Mouse (Mus musculus): ENCODE results near the gene Abca14. TPM values are rescaled to one million over a fixed set of nuclear protein-coding genes. Genes with fewer than 3 reads are reported as not detected.

The Abca14 gene
- total RNA-seq (2017), result not detected in 2 replicates

DNA sequence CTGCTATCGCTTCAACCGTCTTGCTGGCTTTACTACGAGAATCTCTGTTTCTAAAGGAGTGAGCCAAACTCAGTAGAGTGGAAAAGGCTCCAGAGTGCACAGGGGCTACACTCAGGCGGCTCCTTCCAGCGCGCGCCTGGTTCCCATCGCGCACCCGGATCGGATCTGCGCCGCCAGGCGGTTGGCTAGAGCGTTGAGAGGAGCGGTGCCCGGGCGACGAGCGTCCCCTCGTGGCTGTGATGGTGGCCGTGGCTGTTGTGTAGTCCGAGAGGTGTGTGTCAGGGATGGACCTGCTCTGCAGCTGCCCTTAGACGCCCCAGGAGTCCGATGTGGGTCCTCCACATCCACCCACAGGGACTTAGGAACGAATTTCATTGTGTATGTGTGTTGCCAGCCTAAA, at the start of gene Abca14:
Gene Abca14 (plus strand): TSS at position 173 of the 400 bp plus-strand sequence.
- ATAC-seq (replicated peaks; ENCODE audit: low read depth, poor library complexity, severe bottlenecking), result peak; percentile 93

GRCm38 (mm10) chr7:120156841-120157409, 46.8 kb upstream of the Abca14 start:
- ATAC-seq (replicated peaks; ENCODE audit: low read depth, poor library complexity, severe bottlenecking), result no peak

DNA sequence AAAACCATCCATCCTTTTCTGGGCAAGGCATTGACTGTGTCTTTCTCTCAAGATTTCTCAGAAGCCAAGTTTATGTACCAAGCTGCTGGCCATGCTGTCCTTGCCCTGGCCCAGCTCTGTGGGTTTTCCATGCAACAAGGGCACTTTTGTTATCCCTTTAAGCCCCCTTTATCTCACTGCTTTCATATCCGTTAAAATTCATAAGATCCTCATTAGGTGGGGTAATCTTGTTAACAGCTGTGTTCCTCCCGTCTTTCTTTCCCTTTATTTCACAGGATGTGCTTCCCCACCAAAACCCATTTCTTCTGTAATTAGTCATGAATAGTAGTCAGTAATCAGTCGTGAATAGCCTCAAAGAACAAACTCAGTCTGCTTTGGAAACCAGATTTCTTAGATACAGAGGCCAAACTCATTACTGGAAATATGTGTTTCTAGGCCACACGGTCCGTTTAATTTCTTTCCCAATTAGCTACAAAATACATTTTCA, 46.1 kb upstream of the Abca14 start:
- ATAC-seq (replicated peaks; ENCODE audit: low read depth, poor library complexity, severe bottlenecking), result no peak

GRCm38 (mm10) chr7:120158121-120158613, 45.6 kb upstream of the Abca14 start:
- no peak for ATAC-seq (replicated peaks; ENCODE audit: low read depth, poor library complexity, severe bottlenecking)

GRCm38 (mm10) chr7:120163581-120164251, 40.0 kb upstream of the Abca14 start:
- no peak for ATAC-seq (replicated peaks; ENCODE audit: low read depth, poor library complexity, severe bottlenecking)

DNA sequence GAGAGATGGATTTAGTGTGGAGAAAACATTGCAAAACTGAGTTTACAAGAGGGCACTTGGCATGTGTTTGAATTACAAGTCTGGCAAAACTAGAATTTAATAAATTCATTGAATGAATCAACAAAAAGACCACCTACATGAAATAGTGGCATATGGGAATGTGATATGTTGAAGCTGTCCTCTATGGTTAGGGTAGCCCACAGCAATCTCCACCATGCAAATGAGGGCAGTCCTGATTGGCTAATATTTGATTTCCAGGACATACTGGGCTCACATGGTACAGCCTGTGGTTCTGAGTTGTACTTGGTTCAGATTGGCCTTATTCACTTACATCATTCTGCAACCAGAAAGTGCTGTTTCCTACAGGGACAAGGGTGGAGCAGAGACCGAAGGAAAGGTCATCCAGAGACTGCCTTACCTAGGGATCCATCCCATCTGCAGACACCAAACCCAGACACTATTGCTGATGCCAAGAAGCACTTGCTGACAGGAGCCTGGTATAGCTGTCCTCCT, 31.5 kb upstream of the Abca14 start:
- no peak for ATAC-seq (replicated peaks; ENCODE audit: low read depth, poor library complexity, severe bottlenecking)

- ATAC-seq (replicated peaks; ENCODE audit: low read depth, poor library complexity, severe bottlenecking), result no peak
Measured at GRCm38 (mm10) chr7:120173603-120174244, 30.0 kb upstream of the Abca14 start, which contains the start of gene Anks4b. Gene Anks4b (plus strand): TSS chr7:120173858.

- no peak for ATAC-seq (replicated peaks; ENCODE audit: low read depth, poor library complexity, severe bottlenecking)
Measured at GRCm38 (mm10) chr7:120174723-120175504, 28.8 kb upstream of the Abca14 start.

DNA sequence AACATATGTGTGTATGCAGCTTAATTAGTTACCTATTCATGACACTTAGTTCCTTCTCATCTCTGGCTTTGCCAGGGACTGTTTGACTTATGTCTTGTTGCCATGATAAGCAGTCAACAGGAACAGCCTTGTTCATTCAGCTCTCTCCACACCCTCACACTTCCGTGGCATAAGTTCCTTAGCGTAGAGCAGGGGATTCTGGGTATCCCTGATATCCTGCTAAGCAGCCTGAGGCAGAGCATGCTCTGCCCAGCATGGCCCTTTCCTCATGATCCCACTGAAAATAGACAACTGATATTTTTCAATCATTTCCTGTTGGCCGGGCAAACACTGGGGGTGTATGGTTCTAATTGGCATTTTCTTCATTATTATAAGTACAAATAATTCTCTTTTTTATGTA, 26.1 kb upstream of the Abca14 start:
- no peak for ATAC-seq (replicated peaks; ENCODE audit: low read depth, poor library complexity, severe bottlenecking)

- ATAC-seq (replicated peaks; ENCODE audit: low read depth, poor library complexity, severe bottlenecking), result no peak
Measured at GRCm38 (mm10) chr7:120178935-120179334, 24.8 kb upstream of the Abca14 start.

- no peak for ATAC-seq (replicated peaks; ENCODE audit: low read depth, poor library complexity, severe bottlenecking)
Measured at GRCm38 (mm10) chr7:120180547-120180946, 23.2 kb upstream of the Abca14 start.

DNA sequence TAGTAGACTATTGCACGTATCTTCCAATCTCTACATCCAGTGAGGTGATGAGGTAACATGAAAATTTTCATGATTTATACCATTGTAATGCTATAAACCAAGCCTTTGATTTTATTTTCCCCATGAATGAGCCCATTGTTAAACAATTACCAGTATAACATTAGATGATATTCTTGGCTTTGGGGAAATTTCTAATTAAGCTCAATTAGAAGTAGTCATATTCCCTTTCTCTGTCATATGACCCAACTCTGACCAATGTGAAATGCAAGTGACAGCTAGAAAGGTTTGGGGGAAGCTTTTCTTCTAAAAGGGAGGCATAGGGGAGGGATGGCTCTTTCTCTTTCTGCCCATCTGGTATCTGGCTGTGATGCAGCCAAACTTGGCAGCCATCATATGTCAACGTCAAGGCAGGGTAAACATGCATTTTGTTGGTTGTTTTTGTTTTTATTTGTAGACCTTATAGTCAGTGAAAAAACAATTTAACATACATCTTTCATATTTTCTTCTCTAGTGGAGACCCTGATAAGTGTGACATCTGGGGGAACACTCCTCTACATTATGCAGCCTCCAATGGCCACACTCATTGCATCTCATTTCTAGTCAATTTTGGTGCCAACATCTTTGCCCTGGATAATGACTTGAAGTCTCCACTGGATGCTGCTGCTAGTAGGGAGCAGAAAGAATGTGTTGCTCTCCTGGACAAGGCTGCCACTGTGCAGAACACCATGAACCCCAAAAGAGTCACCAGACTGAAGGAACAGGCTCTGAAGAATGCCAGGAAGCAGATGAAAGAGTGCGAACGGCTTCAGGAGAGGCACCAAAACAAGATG, 22.1 kb upstream of the Abca14 start:
- ATAC-seq (replicated peaks; ENCODE audit: low read depth, poor library complexity, severe bottlenecking), result no peak

GRCm38 (mm10) chr7:120182891-120183290, 20.9 kb upstream of the Abca14 start:
- ATAC-seq (replicated peaks; ENCODE audit: low read depth, poor library complexity, severe bottlenecking), result no peak

DNA sequence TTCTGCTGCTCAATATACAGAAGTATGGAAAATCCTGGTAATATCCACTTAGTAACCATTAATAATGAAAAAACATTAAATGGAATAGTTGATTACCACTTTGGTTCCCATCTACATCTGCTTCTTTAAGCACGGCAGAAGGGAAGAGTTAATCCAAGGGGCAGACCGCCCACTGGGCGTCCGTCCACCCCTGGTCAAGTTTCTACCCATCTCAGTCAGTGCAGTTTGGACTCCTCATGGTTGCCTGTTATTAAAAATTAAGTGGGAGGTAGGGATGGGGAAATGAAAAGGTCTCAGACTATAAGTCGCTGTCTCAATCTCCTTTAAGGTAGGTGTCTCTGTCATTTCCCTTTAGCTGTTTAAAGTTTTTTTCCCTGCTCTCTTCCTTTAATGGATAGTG, 14.8 kb upstream of the Abca14 start:
- ATAC-seq (replicated peaks; ENCODE audit: low read depth, poor library complexity, severe bottlenecking), result no peak

- ATAC-seq (replicated peaks; ENCODE audit: low read depth, poor library complexity, severe bottlenecking), result no peak
Measured at GRCm38 (mm10) chr7:120189369-120190149, 14.2 kb upstream of the Abca14 start.

DNA sequence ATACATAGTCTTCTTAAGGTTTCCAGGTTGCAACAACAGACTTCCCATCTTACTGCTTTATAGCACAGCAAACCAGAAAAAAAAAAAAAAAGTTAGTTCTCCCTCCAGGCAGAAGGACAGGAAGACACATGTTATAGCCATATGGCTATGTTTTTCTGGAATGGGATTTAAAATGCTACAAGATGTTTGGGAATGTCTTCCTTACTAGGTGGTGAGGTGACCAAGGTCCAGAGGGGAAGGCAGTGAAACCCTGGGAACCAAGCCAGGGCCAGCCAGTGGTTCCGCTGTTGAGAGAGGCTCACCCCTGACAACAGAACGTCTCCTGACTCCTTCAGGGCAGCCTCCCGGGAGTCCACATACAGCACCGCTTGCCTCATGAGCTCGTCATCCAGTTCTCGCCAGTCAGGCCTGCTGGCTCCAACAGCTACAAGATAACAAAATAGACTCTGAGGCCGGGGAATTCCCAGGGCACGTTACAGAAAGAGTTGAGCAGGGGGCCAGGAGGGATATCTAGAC, 13.6 kb upstream of the Abca14 start:
- no peak for ATAC-seq (replicated peaks; ENCODE audit: low read depth, poor library complexity, severe bottlenecking)

- ATAC-seq (replicated peaks; ENCODE audit: low read depth, poor library complexity, severe bottlenecking), result no peak
Measured at GRCm38 (mm10) chr7:120192207-120192606, 11.6 kb upstream of the Abca14 start.

DNA sequence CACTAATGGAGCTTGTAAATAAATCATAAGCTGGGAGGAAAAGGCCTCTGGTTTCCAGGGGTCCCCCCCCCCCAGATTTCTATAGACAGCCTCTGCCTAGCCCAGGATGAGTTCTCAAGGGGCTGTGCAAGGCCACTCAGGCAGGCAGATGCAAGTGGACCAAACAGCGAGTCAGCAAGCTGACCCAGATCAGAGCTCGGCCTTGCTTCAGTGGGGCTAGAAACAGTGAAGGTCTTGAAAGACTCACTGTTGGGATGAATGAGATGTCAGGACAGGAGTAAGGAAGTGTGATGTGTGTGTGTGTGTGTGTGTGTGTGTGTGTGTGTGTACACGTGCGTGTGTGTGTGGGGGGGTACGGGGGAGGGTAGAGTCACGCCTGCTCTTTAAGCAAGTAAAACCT, 10.9 kb upstream of the Abca14 start:
- ATAC-seq (replicated peaks; ENCODE audit: low read depth, poor library complexity, severe bottlenecking), result no peak

Measured in common myeloid progenitor, adult 5-6 weeks (primary cell).